Mouse (Mus musculus) kidney, postnatal 0 days (tissue): ENCODE results near the gene Sgta. TPM values are rescaled to one million over a fixed set of nuclear protein-coding genes. Genes with fewer than 3 reads are reported as not detected.
"Not testable (repeated sequence)": the region's sequence is repeated elsewhere in the genome, so short reads cannot be mapped to it uniquely, and the experiment has no call there.

Source experiments
- ATAC-seq: fragments of 200-750 bp; cut with Nextera tagmentation; replicated peaks from 2 replicates; pipeline ENCODE4 v1.8.0; 2017; ENCODE audit warnings: low read depth, moderate number of reproducible peaks, moderate TSS enrichment, moderate library complexity; ENCODE audit not compliant: low FRiP score
- DNase-seq: peaks from one replicate; pipeline ENCODE4 v3.0.0-alpha.2; 2016; ENCODE audit warnings: low spot score
- H3K27ac ChIP-seq: fragments of 300-500 bp; sonication (generic); 2 replicates; pipeline ENCODE4 v1.5.1; 2014; ENCODE audit warnings: mild to moderate bottlenecking
- H3K27me3 ChIP-seq: fragments of 300-500 bp; sonication (generic); 2 replicates; pipeline ENCODE4 v1.6.1; 2014; ENCODE audit warnings: low read length, mixed read lengths; ENCODE audit not compliant: insufficient read depth
- H3K36me3 ChIP-seq: fragments of 300-500 bp; sonication (generic); 2 replicates; pipeline ENCODE4 v1.6.1; 2014; ENCODE audit warnings: low read length, mixed read lengths; ENCODE audit not compliant: insufficient read depth
- H3K4me1 ChIP-seq: fragments of 300-500 bp; sonication (generic); replicated peaks from 2 replicates; pipeline ENCODE4 v1.6.1; 2014; ENCODE audit warnings: antibody characterized with exemption, low read length, mixed read lengths; ENCODE audit not compliant: insufficient read depth
- H3K4me2 ChIP-seq: fragments of 300-500 bp; sonication (generic); 2 replicates; pipeline ENCODE4 v1.6.1; 2014; ENCODE audit warnings: mild to moderate bottlenecking, low read length, moderate library complexity, mixed read lengths
- H3K4me3 ChIP-seq: fragments of 300-500 bp; sonication (generic); replicated peaks from 2 replicates; pipeline ENCODE4 v1.5.1; 2014; ENCODE audit warnings: low read depth, low read length
- H3K9ac ChIP-seq: fragments of 300-500 bp; sonication (generic); 2 replicates; pipeline ENCODE4 v1.6.1; 2014; ENCODE audit warnings: low read depth, low read length
- H3K9me3 ChIP-seq: fragments of 300-500 bp; sonication (generic); replicated peaks from 2 replicates; pipeline ENCODE4 v1.6.1; 2016; ENCODE audit warnings: low read length, inconsistent platforms, mixed read lengths
- CTCF ChIP-seq: IDR thresholded peaks from 2 replicates; pipeline ENCODE4 v1.5.1; 2016; ENCODE audit warnings: antibody characterized with exemption, low read depth, mild to moderate bottlenecking, moderate library complexity
- WGBS: fragments of 180-500 bp; shearing (Covaris S2); extraction: QIAGEN DNeasy Blood & Tissue Kit; methylation state at CpG from one replicate; pipeline ENCODE4 v1.1.7; 2014; 5-methylcytosine and 5-hydroxymethylcytosine counted together
- polyA plus RNA-seq: library from polyadenylated mRNA; unstranded; fragments of >200 nt; fragmentation: Nextera tagmentation; extraction: Ambion mirVana; gene quantifications from 2 replicates; pipeline ENCODE4 v1.2.1, GENCODE M21; 2015

Sgta gene
- polyA plus RNA-seq, 1 experiment from 2014 or later: 161 TPM

DNA sequence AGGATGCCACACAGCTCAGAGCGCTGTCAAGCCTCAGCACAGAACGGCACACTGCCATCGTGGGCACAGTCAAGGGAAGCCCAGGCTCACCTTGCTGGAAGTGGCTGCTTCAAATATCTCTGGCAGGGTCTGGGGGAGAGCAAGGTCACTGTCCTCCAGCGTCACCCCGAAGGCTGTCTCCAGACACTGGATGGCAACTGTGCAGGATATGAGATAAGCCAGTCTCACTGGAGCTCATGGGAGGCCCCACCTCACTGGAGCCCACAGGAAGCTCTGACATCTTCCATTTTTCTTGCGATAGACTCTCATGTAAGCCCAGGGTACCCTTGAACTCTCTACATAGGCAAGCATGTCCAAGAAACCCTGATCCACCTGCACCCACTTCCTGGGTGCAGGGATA lies 8.8 kb downstream of the Sgta start:
- H3K27ac ChIP-seq: no peak overlapping the region
- TF ChIP-seq CTCF: no peak
- ATAC-seq (no peak), DNase-seq (no peak)
- no peak overlapping the region for H3K9ac ChIP-seq
- 93% methylated on average over 6 of the region's 6 CpGs for WGBS
- no peaks in the 10 kb centered on the region for H3K9me3 ChIP-seq
- no peak overlapping the region for H3K4me2 ChIP-seq
- H3K27me3 ChIP-seq: no peaks in the 10 kb centered on the region
- peaks cover 62% of the 10 kb centered on the region for H3K36me3 ChIP-seq
- no peak overlapping the region for H3K4me3 ChIP-seq
- no peaks in the 10 kb centered on the region for H3K4me1 ChIP-seq

DNA sequence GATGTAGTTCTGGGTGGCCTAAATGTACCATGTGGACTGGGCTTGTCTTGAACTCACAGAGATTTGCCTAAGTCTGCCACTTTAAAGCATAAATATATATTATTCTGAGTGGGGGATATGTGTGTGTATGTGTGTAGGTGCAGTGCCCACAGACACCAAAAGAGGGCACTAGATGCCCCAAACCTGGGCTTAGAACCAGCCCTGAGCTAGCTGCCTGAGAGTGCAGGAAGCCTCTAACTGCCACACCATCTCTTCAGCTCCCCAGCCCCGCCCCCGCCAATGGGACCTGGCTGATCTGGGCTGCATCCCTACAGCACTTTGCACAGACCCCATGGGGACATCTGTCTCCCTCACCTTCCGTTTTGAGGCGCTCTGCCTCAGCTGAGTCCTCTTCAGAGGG lies 9.3 kb downstream of the Sgta start:
- TF ChIP-seq CTCF: peak; percentile 52
- Histone ChIP-seq H3K9me3 (no peaks in the 10 kb centered on the region), H3K27ac (no peak overlapping the region), H3K9ac (no peak overlapping the region), H3K4me2 (no peak overlapping the region), H3K27me3 (no peaks in the 10 kb centered on the region), H3K4me1 (no peaks in the 10 kb centered on the region), H3K36me3 (peaks cover 66% of the 10 kb centered on the region), H3K4me3 (no peak overlapping the region)
- DNase-seq: peak; percentile 9
- 80% methylated on average over 4 of the region's 4 CpGs for WGBS
- ATAC-seq: no peak

DNA sequence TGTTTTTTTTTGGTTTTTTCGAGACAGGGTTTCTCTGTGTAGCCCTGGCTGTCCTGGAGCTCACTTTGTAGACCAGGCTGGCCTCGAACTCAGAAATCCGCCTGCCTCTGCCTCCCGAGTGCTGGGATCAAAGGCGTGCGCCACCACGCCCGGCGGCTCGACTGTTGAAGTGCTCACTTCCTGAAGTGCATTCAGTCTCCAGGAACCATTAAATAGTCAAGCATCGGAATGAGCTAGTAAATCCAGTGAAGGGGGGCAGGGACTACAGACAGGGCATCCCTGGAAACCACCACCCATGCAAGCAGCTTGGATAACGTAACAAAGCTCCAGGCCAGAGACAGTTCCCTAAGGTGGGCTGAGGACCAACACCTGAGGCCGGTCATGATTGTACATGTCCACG lies 14.7 kb downstream of the Sgta start:
- H3K9ac ChIP-seq, H3K9me3 ChIP-seq, H3K4me1 ChIP-seq, ATAC-seq, H3K4me3 ChIP-seq, H3K4me2 ChIP-seq, H3K27me3 ChIP-seq, H3K27ac ChIP-seq, DNase-seq: not testable (repeated sequence)
- 89% methylated on average over 13 of the region's 14 CpGs for WGBS
- H3K36me3 ChIP-seq: peaks cover 66% of the 10 kb centered on the region

DNA sequence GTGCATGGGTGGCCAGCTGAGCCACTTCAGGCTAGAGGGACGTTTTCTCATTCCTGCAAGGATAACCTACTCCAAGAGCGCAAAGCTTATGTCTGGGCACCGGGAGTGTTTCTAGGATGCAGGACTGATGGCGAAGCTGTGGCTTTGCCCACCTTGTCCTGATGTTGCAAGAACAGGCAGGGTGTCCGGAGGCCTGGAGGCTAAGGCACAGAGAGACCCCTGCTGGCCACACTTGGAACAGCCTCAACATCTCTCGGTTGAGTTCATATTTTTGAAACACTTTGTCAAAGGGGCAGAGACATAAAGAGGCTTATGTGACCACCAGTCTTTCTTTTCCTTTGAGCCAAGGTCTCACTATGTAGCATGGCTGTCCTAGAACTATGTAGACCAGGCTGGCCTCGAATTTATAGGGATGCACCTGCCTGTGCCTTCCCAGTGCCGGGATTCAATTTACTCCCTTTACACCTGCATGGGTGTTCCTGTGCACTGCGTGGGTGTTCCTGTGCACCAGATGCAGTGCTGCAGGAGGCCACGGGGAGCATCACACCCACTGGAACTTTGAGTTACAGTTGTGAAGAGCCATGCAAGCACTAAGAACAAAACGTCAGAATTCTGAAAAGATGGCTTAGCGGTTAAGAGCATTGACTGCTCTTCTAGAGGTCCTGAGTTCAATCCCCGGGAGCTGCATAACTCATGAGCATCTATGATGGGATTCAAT lies 18.4 kb downstream of the Sgta start:
- 0 out of 2 replicates have a peak, but pooled peaks cover 2% of the 10 kb centered on the region for H3K4me1 ChIP-seq
- no peaks in the 10 kb centered on the region for H3K27me3 ChIP-seq
- H3K9me3 ChIP-seq: no peaks in the 10 kb centered on the region
- H3K4me2 ChIP-seq: no peak overlapping the region
- DNase-seq (peak; percentile 81), ATAC-seq (no peak)
- peaks cover 30% of the 10 kb centered on the region for H3K36me3 ChIP-seq
- no peak overlapping the region for H3K27ac ChIP-seq
- peak; percentile 90 for TF ChIP-seq CTCF
- H3K9ac ChIP-seq: no peak overlapping the region
- 27% methylated on average over 13 of the region's 13 CpGs for WGBS
- H3K4me3 ChIP-seq: no peak overlapping the region

DNA sequence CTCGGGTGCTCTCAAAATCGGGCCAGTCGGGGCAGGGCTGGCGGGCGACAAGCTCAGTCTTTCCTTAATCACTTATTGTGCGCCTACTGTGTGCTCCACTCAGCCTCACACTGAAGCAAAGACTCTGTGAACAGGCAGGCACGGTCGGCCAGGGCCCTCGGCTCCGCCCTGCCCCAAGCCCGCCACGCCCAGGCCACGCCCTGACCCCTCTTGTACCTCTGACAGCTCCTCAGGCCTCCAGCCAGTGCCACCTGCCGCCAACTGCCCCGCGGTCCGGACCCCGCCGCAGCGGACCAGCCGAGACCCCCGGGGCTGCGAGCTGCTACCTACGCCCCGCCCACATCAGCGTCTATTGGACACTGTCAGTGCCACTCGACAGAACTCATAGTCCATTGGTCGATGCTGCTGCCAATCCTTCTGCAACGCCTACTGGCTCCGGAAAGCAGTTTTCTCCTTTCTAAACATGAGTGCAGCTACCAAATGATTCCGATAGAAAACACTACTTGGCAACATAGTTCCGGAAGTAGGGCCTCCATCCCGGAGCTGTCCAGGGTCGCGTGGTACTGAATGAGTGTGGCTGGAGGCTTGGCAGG lies 22.9 kb downstream of the Sgta start, which contains the start of gene Slc39a3:
Gene Slc39a3, minus strand, starts transcription at position 439 of the 593 bp plus-strand sequence.
- H3K27ac ChIP-seq: 0 out of 2 replicates have a peak within 1 kb of the TSS, but pooled peaks have one; percentile 54
- ATAC-seq (peak; percentile 99), DNase-seq (peak; percentile 98)

DNA sequence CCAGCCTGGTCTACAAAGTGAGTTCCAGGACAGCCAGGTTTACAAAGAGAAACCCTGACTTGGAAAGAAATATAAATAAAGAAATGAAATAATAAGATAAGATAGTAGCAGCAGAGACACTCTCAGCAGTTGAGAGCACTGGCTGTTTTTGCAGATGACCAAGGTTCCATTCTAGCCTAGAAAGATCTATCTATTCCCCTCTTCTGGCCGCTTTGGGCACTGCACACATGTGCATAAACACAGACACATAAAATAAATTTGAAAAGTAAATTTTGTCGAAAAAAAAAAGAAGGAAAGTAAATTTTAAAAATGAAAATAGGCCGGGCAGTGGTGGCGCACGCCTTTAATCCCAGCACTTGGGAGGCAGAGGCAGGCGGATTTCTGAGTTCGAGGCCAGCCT lies 23.7 kb downstream of the Sgta start:
- H3K4me3 ChIP-seq: no peak overlapping the region
- peak; percentile 44; the same call in 1 of the 2 replicates for TF ChIP-seq CTCF
- no peak overlapping the region for H3K4me2 ChIP-seq
- H3K9me3 ChIP-seq: no peaks in the 10 kb centered on the region
- no peak overlapping the region for H3K27ac ChIP-seq
- H3K9ac ChIP-seq: no peak overlapping the region
- WGBS: 78% methylated on average over 7 of the region's 7 CpGs
- H3K27me3 ChIP-seq: no peaks in the 10 kb centered on the region
- ATAC-seq (no peak), DNase-seq (no peak)
- H3K36me3 ChIP-seq: peaks cover 13% of the 10 kb centered on the region; the same call in 1 of the 2 replicates
- 0 out of 2 replicates have a peak, but pooled peaks cover 2% of the 10 kb centered on the region for H3K4me1 ChIP-seq

More for the DNA sequence above, 22.9 kb downstream of the Sgta start, which contains the start of gene Slc39a3:
- H3K4me3 ChIP-seq: peak within 1 kb of the TSS; percentile 66
- WGBS: 1% methylated on average over 35 of the region's 35 CpGs
- peaks cover 8% of the 10 kb centered on the region; the same call in 1 of the 2 replicates for H3K36me3 ChIP-seq
- H3K4me1 ChIP-seq: 0 out of 2 replicates have a peak, but pooled peaks cover 2% of the 10 kb centered on the region
- H3K4me2 ChIP-seq: peak within 1 kb of the TSS; percentile 71
- peak within 1 kb of the TSS; percentile 67; the same call in 1 of the 2 replicates for H3K9ac ChIP-seq
- TF ChIP-seq CTCF: 0 out of 2 replicates have a peak, but pooled peaks have one; percentile 14
- no peaks in the 10 kb centered on the region for H3K27me3 ChIP-seq
- H3K9me3 ChIP-seq: no peaks in the 10 kb centered on the region
